Mouse (Mus musculus) monocyte, adult 5-6 weeks (primary cell): ENCODE data around the gene Usp4. TPM values are rescaled to one million over a fixed set of nuclear protein-coding genes. Genes with fewer than 3 reads are reported as not detected.
A peak's percentile ranks its signal among the peaks of the same experiment; 100 is the strongest.
"Not testable (repeated sequence)": the region's sequence is repeated elsewhere in the genome, so short reads cannot be mapped to it uniquely, and the experiment has no call there.

Experiments used
- ATAC-seq: fragments of 153-309, 156-312 bp; replicated peaks from 2 replicates; pipeline ENCODE4 v1.8.0; 2017; ENCODE audit warnings: mild to moderate bottlenecking; ENCODE audit not compliant: low TSS enrichment, insufficient number of reproducible peaks, severe bottlenecking, poor library complexity, low FRiP score
- total RNA-seq: library from RNA; stranded (forward); fragments of 200-1000, 200-491, 200-594 nt; gene quantifications from 3 replicates; pipeline ENCODE4 v1.2.3, GENCODE M21; 2017

Gene Usp4
- 106 to 168 TPM (median 114 TPM) in 3 replicates for total RNA-seq

DNA sequence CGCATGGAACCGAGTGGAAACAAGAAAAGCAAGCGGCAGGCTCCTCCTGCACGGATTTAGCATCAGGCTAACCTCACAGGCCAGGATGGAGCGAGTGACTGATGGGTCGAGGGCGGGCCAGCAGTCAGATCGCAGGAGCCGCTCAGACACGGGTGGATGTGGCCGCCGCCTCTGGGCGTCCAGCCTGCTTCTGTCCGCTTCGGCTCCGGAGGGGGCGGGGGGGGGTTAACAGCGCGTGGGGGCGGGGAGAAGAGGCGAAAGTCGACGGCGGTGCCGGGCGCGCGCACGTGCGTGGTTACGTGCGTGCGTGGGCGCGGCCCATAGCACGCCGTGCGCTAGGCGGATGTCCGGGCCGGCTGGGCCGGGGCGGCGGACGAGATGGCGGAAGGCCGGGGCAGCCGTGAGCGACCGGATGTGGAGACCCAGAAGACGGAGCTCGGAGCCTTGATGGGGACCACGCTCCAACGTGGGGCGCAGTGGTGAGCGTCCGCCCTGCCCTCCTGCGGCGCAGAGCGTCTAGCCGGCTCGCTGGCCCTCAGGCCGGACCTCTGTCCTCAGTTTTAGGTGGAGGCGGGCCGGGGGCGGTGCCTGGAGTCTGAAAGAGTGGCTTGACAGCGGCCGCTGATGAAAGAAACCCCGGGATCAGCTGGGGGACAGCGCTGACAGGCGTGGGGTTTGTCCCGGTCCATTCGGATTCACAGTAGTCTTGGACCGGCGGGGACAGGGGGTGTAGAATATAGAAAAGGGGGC is at the start of gene Usp4:
Gene Usp4, plus strand, starts transcription at position 314 of the 750 bp plus-strand sequence.
- ATAC-seq = peak; percentile 85

DNA sequence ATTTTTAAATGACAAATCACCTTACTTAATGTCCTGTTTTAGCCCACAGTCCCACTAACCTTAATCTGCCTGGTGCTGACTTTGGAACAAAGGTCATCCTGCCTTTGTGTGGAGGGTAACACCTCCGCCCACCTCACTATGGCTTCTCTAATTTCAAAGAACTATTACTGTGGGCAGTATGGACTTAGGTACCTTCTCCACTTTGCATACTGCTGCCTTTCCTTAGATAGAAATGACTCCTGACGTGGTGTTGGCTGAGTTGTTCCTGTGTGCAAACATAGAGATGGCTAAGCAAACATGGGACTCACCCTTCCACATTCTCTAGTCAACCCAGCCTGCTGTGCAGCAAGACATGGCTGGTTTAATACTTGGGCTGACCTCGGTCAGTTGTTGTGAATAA is 45.8 kb upstream of the Usp4 start:
- ATAC-seq = no peak

DNA sequence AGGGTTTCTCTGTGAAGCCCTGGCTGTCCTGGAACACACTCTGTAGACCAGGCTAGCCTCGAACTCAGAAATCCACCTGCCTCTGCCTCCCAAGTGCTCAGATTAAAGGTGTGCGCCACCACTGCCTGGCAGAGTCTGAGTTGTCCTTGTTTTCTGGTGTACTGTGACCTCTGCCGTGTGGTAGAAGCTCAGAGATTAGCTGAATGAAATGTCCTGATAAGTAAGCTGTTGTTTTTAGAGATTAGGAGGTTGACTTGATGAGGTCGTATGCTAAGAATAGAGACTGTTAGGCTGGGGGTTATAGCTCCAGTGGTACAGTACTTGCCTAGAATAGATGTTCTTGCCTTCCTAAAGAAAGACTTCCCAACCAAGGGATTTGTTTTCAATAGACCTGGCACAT is 42.9 kb upstream of the Usp4 start:
- ATAC-seq = no peak

DNA sequence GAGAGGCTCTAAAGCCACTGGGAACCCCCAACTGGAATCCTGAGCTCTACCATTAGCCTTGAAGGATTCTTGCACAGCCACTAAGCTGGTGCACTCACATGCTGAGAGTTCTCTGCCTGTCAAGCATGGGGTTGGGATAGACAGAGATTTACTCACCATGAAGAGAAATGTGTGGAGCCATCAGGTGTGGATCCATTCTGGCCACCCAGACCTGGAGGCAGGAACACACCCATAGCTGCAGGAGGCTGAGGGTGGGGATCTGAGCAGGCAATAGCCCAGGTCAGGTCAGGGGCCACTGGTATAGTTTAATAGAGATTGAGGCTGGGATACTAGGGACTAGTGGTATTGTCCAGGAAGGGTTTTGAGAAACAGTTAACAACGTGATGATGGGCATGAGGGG is 42.5 kb upstream of the Usp4 start:
- ATAC-seq = 0 out of 2 replicates have a peak, but pooled peaks have one; percentile 1

DNA sequence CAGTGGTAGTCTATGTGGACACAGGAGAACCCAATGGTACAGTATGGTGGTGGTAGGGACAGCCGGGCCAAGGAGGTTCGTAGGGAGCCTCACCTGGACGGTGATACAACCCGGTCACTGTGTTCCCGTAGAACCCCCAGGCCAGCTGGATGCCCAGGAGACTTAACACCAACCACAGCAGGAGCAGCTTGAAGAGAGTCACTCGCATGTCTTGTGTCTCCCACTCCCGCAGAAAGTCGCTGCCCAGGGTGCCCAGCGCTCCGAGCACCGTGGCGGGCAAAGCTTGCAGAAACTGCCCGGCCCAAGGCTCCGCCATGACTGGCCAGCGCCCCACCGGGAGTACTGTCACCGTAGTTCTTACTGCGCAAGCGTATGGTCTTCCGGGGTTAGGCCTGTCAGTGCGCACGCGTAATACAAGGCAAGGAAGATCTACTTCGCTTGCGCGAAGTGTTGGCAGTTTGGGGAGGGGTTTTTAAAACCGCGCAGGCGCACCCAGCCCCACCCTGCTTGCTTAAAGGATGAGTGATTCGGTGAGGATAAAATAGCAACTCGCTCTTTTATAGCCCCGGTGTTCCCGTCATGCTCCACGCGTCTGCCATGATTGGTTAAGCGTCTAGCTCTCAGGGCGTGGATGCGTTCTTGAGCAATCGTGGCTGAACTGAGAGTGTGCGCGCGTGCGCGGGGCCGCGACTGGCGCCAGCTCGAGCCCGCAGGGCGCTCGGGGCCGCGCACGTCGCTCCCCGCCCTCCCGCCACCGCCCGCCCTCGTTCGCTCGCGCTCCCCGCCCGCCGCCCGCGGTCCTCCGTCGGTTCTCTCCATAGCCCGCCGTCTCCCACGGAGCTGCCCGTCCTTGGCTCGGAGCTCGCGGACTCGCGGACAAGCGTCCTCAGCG is 41.8 kb upstream of the Usp4 start, which contains the start of the genes Rhoa and Tcta:
Gene Rhoa, plus strand, starts transcription at position 501 of the 892 bp plus-strand sequence.
Gene Tcta, minus strand, starts transcription at position 532 of the 892 bp plus-strand sequence.
- peak; percentile 85 for ATAC-seq

DNA sequence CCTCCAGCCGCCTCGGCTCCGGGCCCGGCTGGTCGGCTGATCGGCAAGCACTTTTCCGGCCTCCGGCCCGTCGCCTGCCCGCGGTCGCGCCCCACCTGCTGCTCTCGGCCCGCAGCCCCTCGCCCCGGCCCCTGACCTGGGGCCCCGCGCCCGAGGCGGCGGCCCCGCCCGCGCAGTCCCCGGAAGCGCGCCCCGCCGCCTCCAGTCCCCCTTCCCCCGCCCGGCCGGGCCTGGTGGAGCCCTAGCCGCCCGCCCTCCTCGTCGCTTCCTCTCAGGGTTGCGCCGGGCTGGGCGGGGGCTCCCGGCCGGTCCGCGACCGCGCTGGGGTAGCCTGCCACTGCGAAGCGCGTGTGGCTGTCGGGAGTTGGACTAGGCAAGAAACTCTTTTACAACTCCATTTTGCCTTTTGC is 41.1 kb upstream of the Usp4 start:
- peak; percentile 38; the same call in 1 of the 2 replicates for ATAC-seq

DNA sequence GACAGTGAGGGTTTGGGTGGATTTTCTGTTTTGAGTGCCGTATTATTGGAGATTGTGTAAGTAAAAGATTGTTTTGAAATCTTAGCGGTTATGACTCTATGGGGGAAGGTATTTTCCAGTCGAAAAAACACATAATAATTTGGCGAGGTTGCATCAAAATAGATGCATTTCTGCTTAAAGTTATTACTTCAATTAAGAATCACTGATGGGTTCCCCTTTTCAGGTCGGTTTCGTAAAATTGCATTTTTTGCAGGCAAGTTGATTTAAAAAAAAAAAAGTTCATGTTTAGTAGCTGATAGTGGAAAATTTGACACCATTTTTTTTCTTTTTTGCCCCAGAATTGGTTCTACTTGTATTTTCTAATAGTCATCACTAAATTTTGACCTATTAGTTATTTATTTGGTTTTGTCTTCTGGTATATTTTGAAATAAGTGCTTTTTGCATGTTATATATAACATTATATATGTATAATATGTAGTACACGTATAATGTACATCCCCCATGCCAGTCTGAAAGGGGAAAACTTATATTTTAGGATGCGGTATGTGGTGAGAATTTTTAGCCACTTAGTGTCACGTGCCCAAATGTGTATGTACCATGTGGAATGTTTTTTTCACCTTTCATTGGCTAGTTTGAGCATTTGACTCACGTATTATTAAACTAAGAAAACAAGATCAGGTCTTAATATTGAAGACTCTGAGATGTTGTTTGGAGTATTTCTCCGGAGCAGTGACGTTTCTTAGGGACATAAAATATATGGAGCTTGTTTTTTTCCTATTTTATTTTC is 40.4 kb upstream of the Usp4 start:
- no peak for ATAC-seq

DNA sequence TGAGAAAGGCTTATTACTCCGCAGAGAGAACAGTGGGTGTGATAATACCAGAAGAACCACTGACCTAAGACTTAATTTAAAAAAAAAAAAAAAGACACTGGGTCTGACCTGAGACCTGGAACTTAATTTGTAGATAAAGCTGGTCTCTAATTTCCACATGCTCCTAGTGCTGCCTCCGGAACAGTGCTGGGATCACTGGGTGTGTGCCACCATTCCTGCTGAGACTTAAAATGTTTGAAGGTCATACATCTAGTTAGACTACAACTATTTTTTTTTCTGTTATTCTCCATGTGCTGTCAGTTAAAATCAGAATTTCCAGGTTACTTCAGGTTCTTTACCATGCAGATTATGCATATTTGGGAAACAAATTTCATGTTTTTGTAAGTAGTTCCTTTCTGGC is 39.5 kb upstream of the Usp4 start:
- ATAC-seq = no peak

DNA sequence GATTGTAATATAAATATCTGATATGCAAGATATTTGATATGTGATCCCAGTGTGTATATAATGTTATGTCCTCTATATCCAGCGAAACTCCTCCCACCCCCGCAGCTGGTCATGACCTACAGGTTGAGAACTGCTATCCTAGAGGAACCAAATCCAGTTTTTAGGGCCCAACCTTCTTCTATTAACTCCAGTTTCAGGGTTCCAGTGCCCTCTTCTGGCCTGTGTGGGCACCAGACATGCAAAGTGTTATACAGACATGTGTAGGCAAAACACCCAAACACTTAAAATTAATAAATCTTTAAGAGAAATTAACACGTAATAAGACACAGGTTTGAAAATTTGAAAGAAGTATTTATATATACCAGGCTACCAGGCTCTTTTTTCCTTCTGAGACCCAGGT is 30.1 kb upstream of the Usp4 start:
- peak; percentile 66; the same call in 1 of the 2 replicates for ATAC-seq

DNA sequence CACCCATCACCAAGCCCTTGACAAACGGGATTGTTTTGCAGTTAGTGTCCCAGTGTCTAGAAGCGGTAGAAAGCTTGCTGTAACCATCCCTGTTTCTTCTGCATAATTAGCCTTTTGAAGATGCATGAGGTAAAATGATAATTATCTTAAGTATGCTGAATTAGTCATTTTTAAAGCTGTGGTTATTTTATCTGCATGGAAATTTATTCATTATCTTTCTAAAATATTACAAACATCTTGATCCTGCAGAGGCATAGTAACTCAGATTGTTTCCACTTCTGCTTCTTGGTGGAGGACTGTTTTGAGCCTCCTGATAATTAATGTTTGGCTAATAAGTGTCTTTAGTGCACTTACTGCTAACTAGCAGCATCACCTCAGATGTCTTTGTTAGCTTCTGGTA is 29.2 kb upstream of the Usp4 start:
- ATAC-seq = no peak

DNA sequence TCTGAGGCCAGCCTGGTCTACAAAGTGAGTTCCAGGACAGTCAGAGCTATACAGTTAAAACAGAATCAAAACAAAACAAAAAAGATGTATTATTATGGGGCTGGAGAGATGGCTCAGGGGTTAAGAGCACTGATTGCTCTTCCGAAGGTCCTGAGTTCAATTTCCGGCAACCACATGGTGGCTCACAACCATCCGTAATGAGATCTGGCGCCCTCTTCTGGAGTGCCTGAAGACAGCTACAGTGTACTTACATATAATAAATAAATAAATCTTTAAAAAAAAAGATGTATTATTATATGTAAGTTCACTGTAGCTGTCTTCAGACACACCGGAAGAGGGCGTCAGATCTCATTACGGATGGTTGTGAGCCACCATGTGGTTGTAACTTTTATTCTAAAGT is 25.6 kb upstream of the Usp4 start:
- ATAC-seq = not testable (repeated sequence)

DNA sequence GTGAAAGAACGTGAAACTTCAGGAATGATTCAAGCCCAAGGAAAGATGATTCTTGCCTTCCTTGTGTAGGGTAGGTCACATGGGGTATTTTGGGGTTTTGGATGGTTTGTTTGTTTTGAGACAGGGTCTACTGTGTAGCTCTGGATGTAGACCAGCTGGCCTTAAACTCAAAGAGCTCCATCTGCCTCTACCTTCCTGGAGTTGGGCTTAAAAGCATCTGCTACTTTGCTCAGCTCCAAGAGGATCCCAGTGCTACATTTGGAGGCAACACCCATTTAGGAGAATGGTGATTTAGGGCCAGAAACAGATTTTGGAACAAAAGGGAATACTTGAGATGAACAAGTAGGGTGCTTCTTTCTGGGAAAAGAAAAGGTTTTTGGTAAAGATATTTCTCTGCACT is 22.9 kb upstream of the Usp4 start:
- ATAC-seq = no peak

DNA sequence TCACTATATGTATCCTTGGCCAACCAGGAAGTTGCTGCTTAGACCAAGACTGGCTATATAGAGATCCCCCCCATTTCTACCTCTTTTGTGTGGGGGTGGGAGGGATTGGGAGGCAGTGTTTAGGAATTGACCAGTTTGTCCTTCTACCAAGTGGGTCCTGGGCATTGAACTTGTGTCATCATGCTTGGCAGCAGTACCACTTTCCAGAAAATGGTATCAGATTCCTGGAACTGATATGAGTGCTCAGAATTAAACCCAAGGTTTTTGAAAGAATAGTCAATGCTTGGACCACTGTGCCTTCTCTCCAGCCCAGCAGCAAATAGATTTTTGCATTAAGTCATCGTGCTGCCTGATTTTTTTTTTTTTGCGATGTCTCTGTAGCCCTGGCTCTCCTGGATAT is 21.8 kb upstream of the Usp4 start:
- no peak for ATAC-seq

DNA sequence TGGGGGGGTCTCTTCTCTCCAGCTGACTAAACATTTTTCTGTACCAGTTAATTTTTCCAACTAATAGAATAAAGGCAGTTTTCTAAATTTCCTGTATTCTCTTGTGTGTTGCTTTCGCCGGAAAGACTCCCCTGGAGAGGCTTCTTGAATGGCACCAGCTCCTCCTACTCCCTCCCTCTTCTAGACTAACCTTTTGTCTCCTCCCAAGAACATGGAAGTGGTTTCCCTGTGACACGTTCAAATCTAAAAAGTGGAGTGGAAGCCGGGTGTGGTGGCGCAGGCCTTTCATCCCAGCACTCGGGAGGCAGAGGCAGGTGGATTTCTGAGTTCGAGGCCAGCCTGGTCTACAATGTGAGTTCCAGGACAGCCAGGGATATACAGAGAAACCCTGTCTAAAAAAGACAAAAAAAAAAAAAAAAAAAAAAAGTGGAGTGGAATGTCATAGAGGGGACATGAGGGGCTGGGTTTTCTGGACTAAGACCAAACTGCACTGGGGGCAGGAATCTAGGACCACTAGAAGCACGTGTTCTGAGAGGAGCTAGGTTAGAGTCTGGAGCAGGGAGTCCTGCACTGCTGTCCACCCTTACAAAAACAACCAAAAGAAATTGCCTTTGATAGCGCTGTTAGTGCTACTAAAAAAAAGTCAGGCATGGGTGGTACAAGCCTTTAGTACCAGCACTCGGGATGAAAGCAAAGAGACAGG is 9.7 kb upstream of the Usp4 start:
- ATAC-seq = no peak

DNA sequence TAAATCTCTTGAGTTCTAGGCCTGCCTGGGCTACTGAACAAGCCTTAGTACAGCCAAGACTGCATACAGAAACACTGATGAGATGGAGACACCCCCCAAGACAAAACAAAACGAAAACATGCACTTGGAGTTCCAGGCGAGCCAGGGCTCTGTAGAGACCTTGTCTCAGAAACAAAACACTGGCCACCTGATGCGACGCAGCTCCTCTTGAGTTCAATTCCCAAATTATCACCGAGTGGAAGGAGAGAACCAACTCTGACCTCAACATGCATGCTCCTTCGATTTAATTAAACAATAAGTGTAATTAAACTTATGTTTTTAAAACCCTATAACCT is 9.1 kb upstream of the Usp4 start:
- ATAC-seq = no peak

DNA sequence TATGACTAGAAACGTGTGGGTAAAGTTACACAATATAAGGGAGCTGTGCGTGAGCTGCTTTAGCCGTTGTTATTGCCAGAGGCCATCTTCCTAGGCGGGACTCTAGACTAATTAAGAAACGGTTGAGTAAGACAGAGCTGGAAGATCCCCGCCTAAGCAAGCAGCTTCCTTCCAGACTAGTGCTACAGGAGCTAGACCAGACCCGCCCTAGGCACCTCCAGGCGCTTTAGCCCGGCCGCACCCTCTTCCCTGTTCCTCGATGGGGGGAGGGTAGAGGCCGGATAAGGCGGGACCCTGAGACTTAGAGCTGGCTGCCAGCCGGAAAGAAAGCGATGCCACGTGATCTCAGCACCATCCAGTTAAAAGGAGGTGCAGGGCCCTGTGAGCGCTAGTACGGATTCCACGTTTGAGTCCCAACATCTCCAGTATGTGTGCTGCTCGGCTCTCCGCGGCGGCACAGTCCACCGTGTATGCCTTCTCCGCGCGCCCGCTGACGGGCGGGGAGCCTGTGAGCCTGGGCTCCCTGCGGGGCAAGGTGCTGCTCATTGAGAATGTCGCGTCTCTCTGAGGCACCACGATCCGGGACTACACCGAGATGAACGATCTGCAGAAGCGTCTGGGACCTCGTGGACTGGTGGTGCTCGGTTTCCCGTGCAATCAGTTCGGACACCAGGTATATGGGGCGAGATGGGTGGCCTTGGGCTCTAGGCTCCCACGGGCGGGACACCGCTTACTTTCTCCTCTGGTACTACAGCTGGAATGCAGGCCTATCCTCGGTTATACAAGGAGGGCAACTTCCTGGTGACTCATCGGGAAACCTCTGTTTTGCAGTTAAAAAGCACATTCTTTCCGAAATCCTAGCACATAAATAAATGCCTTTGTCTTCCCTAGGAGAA is 8.5 kb upstream of the Usp4 start, which contains the start of gene Gpx1:
Gene Gpx1, plus strand, starts transcription at position 18 of the 896 bp plus-strand sequence.
- ATAC-seq = peak; percentile 81

DNA sequence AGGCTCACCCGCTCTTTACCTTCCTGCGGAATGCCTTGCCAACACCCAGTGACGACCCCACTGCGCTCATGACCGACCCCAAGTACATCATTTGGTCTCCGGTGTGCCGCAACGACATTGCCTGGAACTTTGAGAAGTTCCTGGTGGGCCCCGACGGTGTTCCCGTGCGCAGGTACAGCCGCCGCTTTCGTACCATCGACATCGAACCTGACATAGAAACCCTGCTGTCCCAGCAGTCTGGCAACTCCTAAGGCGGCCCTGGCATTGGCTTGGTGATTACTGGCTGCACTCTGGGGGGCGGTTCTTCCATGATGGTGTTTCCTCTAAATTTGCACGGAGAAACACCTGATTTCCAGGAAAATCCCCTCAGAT is 7.8 kb upstream of the Usp4 start:
- ATAC-seq = no peak
